Mouse (Mus musculus): ENCODE results near the gene Mef2b.

Gene Mef2b

DNA sequence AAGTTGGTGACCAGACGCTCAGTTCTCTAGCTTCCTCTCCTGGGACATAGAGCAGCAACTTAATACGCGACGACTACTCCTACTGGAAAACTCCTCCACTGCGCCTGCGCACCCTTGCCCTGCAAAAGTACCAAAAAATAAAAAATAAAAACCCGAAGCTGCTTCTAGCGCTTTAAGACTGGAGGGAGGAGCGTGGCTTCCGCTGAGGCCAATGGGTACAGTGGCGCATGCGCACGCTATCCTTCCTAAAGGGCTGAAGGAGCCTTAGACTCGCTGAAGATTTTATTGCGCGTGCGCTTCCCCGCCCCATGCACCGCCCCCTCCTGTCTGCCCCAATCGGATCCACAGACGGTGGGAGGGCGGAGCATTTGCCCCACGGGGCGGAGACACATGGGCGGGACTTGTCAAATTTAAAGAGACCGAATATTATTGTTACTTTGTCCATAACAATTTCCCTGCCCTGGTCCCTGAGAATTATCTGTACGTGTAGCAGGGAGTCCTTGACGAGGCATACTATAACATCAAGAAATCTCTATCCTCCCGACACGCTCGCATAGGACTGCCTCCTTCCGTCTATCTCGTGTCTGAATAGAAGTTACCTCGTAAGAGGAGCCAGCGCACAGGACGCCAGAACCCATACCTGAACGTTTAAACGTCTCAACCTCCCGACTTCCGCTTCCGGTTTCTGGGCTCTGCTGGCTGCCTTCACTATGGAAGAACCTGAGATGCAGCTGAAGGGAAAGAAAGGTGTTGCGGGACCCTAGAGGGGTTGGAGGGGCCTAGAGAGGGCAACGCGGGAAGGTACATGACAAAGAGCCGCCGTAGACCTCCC is at the start of gene Mef2b, which contains the start of the genes Rfxank and Borcs8:
Mef2b (plus strand) TSS at position 686 of the 832 bp plus-strand sequence.
Rfxank (minus strand) TSS at position 129 of the 832 bp plus-strand sequence.
Borcs8 (plus strand) TSS at position 474 of the 832 bp plus-strand sequence.
- DNase-seq (ENCODE audit: low spot score in 2 of 2): peak; percentile 99

DNA sequence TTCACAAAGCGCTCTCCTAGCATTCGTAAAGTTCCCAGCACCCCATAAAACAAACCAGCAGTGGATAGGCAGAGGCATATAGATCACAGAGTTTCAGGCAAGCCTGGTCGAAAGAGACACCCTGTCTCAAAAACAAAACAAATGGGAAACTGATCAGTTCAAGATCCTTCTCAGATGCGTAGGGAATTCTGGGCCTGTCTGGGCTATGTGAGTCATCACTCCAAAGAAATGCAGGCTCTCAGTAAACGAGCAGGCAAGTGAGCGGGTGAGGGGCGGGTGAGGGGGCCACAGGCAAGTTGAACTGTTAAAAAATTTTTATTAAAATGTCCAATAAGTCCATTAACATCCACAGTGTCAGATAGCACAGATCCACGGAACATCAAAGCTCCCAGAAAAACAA is 46.7 kb upstream of the Mef2b start:
- no peak for DNase-seq (ENCODE audit: low spot score in 2 of 2)

DNA sequence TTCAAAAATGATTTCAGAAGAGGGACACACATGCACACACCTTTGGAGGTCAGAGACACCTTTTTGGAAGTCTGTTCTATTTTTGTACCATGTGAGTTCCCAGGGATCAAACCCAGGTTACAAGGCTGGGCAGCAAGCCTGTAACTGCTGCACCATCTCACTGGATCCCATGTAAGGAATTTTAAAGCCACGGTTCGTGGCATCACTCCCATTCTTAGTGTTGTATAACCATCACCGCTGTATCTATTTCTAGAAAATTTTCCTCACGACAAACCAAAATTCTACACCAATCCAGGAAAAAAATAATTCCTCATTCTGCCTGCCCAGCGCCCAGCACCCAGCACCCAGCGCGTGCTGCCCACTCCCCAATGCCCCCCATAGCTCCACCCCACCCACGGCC is 40.2 kb upstream of the Mef2b start:
- DNase-seq (ENCODE audit: low spot score in 2 of 2): no peak

DNA sequence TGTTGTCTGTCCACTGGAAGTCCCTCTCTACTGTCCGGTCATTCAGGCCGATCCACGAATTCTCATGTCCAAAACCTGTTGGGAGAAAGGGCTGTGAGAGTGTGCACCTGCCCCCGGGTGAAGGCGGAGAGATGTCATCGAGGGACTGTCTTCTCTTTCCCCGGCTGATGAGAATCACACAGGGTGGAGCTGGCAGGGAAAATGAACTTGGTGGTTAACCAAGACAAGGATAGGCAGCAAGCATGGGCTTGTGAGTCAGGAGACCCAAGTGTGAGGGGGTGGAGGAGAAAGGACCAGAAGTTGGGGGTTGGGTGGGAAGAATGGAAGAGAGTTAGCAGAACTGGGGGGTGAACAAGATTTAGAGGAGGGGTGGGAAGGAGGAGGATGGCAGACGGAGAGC is 39.3 kb upstream of the Mef2b start:
- no peak for DNase-seq (ENCODE audit: low spot score in 2 of 2)

DNA sequence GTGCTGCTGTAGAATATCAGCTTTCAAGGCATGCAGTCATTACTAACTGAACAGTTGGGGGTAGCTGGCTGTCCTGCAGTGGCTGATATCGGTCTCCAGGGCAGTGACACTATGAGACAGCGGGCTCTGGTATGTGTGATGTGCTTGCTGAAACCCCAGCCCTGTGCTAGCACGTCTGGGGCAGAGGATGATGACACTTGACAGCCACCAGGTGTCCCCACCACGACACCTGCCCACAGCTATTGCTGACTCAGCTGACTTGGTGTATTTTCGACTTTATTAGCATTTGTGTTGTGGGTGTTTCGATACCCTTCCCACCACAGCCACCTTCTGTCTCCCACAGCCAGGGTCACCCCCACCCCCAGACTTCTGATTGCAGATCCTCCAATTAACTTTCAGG is 35.0 kb upstream of the Mef2b start:
- DNase-seq (ENCODE audit: low spot score in 2 of 2): peak; percentile 45 to 62

DNA sequence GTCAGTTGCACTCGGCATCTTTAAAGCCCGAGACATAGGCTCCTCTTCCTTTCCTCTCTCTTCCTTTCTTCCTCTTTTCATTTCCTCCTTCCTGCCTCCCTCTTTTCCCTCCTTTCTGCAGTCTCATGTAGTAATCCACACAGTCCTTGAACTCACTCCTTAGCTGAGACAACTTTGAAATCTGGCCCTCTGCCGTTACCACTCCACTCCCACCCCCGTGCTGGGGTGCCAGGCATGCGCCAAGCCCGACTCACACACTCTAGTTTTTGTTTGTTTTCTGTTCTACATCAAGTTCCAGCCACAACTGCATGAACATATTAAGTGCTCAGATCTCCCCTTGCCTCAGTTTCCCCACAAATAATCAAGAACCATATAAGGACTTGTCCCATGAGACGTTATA is 34.6 kb upstream of the Mef2b start:
- DNase-seq (ENCODE audit: low spot score in 2 of 2): no peak

DNA sequence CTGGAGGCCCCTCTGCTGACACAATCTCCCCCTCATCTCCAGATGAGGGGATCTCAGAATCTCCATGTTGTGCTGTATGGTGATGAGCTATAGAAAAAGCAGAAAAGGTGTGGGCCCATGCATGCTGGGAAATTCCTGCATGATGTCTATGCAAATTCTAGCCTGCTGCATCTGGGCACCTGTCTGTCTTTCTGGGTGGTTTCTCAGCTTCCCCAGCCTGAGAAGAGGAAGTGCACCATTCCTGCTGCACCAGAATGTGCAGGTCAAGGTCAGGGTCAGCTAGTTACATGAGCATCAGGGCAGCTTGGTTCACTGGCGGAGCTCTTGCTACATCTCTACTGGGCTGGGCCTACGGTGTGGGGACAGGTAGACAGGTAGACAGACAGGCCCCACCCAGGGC is 29.1 kb upstream of the Mef2b start:
- DNase-seq (ENCODE audit: low spot score in 2 of 2): peak in 1 of 2 experiments; percentile 13

DNA sequence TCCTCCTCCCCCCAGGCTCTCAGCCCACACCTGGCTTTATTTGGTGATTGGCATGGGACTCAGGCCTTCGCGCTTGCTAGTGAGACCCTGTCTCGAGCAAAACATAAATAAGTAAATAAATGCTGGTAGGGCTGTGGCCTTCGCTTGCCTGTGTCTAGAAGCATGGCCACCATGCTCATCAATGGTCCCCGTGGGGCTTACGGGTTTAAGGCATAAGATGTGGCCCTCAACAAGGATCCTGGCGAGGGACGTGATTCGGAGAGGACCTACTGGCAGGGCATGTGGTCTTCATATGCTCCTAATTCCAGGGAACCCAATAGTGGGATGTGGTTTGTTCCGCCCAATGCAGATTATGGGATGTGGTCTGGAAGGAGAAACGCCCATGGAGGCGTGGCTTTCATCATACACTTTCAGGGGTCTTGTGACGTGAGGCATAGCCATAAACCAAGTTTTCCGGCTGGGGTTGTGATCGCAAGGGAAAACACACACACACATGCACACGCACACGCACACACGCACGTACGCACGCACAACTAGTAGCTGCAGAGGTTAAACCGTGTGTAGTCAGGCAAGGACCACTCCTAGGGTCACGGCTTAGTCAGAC is 28.2 kb upstream of the Mef2b start:
- DNase-seq (ENCODE audit: low spot score in 2 of 2): no peak

DNA sequence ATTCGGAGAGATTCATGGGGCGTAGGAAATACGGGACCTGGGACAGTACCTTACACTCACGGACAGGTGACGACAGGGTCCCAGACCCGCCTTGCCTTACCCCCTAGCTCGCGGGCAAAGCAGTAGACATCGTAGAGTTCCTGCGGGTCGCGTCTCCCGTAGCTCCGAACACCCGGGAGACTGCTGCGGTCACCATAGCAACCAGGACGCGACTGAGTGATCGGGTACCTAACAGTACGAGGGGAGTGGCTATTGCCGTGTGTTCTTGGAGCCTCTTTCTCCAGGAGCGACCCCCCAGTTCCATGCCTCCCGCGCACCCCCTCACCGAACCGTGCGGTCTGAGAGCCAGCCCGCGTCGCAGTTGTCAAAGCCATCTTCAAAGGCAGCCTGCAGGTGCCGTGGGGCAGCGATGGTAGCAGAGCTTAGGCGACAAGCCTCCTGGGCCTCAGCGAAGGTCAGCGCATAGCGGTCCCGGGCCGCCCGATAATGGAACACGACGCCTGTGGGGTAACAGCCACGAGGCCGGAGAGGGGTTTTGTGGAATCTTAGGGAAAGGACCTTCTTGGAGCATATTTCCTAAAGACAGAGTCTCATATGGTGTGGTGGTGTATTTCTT is 27.0 kb upstream of the Mef2b start:
- no peak for DNase-seq (ENCODE audit: low spot score in 2 of 2)

DNA sequence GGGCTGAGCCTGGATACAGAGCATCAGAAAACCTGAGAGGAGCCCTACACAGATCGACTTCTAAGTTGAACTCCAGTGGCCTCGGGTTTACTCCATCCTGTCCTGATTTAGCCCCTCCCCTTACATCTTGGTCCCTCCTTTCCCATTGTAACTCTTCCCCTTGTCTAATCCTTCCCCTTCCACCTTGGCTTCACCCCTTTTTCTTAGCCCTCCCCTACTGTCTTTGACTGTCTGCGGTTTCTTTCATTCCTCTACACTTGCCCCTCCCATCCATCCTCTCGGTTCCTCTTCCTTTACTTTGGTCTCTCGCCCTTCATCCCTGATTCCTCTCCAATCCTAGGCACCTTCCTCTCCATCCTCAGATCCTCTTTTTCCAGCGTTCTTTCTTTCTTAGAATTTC is 25.0 kb upstream of the Mef2b start:
- no peak for DNase-seq (ENCODE audit: low spot score in 2 of 2)

DNA sequence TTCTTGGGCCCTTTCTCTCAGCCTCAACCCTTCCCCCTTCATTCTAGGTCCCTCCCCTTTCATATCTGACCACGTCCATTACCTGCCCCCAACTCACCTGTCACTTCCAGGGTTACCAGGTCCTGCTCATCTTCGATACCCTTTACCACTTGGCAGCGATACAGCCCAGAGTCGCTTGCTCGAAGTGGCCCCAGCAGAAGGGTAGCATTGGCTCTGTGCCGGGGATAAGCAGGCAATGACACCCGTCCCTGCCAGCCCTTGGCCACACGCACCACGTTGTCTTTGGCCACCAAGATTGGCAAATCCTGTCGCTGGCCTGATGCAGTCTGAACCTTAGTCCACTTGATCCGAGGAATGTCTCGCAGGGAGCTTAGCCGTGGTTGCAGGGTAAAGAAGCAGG is 24.6 kb upstream of the Mef2b start:
- DNase-seq (ENCODE audit: low spot score in 2 of 2): no peak

DNA sequence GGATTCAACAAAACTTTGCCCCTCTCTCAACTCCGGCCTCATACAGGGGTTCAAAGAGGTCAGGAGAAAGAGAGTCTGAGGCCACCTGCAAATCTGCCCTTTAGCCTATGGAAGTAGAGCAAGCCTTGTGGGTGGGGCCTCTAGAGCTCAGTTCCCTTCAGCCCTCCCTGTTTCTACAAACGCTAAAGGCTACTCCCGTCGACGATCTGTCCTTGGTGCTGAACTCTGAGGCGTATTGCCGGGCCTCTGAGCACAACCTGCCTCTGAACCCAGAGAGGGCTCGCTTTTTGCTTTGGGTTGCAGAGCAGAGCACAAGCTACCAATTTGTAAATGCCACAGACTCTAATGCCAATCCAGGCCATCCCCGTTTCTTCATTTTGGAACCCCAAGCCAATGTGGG is 21.9 kb upstream of the Mef2b start:
- DNase-seq (ENCODE audit: low spot score in 2 of 2): no peak

DNA sequence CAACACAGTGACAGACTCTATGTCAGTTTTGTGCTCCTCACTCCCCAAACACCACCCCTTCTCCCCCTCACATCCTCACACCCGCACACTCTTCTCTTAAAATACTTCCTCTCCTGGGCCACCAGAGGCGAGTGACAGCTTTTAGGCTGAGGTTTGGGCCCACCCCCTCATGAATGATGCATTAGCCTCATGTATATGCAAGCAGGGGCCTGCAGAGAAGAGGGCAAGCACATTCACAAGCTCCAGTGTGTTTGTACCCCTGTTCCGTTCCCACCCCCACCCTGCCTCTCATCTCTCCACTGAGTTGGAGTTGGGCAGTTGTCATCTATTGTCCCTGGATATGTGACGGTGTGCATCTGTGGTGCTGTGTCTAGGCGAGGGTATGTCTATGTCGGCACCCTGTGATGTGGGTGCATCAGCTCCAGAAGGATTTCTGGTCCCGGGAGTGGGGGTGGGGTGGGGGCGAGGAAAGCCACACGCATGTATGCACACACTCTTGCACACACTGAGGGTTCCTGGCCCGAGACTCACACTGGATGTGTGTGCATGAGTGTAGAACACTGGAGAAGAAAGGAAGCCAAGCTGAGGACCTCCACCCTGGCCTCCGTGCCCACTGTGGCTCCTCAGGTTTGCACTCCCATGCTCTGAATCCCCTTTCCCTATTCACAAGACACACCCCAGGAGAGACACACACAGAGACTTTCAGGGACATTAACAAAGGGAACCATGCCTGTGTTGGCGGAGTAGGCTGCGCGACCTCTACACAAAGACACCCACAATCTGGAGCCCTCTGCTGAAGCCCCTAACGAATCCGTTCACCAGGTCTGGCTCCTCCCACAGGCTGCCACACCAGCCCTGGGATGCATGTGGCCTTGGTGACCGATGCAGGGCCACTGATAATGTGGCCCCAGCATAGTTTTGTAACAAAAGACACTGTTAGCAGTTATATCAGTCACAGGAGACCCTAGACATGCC is 20.5 kb upstream of the Mef2b start:
- DNase-seq (ENCODE audit: low spot score in 2 of 2): no peak

DNA sequence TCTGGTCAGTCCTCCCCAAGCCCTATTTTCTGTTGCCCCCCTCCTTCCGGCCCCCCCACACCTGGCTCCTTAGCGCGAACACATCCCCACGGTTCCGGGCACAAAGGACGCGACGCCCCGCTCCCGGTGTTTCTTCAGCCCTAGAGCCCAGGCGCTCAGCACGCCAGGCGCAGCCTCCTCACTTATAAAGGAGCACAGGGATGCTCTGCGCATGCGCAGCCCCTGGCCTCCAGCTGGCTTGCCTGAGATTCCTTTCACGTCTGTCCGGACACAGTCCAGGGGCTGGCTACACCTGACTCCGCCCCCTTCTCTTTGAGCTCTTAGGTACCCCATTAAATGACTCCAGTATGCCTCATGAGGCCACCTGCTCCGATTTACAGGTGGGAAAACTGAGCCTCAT is 18.8 kb upstream of the Mef2b start, which contains the start of gene Ncan:
Ncan (minus strand) TSS at position 207 of the 400 bp plus-strand sequence.
- DNase-seq (ENCODE audit: low spot score in 2 of 2): peak in 1 of 2 experiments; percentile 30

DNA sequence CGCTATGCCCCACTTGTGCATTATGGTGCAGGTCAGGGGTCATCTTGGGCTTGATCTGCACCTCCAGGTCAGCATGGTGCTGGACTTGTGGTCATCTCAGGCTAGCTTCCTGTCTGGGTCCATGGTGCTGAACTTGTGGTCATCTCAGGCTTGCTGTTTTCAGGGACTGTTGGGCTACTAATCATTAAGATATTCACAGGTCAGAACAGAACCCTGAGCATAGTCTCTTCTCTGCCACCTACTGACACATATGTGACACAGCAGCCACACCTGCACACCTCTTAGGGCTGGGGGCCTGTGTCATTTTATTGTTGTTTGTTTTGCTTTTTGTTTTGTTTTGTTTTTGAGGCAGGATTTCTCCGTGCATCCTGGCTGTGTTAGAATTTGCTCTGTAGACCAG is 16.6 kb upstream of the Mef2b start:
- no peak for DNase-seq (ENCODE audit: low spot score in 2 of 2)

DNA sequence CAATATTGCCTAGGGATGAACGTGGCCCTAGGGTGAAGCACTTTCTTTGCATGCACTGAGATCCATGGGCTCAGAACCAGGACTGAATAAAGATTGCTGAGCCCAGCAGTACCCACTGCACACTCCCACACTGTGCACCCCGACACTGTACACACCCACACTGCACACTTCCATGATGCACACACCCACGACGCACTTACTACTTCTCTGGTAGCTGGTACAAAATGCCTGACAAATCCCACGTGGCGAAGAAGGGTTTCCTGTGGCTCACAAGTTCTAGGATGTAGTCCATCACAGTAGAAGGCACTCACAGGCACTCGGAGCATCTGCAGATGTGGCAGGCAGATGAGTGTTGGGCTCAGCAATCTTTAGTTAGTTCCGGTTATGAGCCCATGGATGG is 14.5 kb upstream of the Mef2b start:
- no peak for DNase-seq (ENCODE audit: low spot score in 2 of 2)

DNA sequence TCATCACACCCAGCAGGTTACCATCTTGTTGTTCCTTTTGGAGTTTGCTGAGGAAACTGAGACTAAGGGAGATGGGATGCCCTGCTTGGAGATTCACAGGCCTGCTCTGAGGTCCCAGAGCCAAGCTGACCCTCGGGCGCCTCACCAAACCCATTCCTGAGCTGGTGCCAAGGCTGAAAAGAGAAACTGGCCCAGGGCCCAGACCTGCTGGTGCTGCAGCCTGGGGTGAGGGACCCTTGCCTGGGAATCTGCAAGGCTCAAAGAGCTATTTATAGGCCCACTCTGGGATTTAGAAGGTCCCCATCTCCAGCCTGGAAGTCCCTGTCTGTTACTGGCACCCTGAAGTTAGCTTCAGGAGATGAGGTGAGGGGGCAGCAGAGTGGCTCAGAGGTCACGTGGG is 11.1 kb upstream of the Mef2b start:
- DNase-seq (ENCODE audit: low spot score in 2 of 2): no peak

DNA sequence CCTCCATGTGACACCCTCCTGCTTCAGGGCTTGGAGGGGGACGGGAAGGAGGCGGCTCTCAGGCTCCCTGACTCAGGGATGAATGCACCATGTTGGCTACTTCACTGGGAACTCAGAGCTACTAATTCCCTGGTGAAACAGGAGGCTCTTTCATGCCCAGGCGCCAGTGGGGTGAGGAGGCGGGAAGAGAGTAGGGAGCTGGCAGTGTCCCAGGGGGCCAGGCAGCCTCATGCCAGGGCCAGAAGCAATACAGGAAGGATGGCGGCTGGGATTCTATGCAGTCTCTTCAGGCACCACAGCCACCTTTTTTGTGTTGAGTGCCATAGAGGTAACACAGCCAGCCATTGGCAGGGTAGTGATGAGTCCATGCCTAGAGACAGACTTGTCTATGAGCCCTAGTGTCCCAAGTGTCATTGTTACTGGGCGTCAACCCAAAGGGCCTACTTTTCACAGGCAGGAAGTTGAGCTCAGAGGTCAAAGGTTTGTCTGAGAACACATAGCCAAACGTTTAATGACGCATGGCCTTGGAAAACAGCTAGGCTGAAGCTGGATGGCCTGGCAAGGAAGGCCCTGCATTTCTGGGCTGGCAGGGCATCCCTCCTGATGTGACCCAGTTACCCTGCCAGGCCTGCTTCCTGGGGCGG is 10.1 kb upstream of the Mef2b start:
- no peak for DNase-seq (ENCODE audit: low spot score in 2 of 2)

DNA sequence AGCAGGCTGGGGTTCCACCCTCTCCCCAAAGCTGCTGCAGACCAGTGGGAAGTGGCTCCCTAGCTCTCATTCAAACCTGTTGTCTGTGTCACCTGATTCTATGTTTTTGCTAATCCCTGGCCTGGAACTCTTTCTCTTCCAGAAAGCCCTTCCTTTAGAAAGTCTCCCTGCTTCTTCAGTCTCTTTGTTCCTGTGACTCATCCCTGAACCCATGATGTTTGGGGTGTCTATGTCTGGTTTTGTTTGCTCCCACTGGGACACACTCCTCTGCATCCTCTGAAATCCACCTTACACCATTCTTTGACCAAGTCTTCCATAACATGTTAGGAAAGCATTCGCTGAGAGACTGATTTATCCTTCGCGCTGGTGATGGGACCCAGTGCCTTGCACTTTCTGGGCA is 9.4 kb upstream of the Mef2b start:
- no peak for DNase-seq (ENCODE audit: low spot score in 2 of 2)

DNA sequence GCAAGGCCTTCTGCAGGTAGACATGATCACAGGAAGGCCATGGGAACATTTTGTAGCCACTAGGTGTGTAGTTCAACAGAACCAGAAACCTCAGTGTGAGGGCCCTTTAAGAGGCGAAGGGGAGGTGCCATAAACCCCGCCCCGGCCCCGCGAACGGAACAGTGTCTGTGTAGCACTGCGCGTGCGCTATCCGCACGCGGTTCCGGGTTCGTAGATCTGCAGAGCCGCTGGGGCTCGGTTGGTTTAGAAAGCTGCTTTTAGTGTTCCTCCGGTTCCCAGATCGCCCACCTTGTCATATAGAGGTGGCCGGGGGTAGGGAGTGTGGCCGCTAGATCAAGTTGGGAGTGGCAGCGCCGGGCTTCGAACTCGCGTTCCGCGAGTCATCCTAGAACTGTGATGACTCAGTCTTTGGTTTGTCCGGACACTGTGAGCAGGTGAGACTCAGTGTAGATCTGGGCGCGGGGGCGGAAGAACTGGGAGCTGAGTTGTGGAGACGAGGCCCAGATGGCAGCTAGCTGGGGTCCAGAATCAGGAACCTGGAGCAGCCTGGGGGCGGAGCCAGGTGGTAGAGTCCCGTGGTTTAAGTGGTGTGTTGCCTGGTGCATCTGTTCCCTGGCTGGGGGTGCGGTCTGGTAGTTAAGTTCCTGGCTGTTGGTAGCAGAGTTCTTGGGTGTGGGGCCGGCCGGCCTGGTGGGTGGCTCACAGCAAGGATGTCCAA is 8.2 kb upstream of the Mef2b start, which contains the start of gene Nr2c2ap:
Nr2c2ap (plus strand) TSS at position 168 of the 718 bp plus-strand sequence.
- peak; percentile 71 to 84 for DNase-seq (ENCODE audit: low spot score in 2 of 2)
